16 mouse cellular contexts compared by ENCODE assay signal in the genomic region with DNA sequence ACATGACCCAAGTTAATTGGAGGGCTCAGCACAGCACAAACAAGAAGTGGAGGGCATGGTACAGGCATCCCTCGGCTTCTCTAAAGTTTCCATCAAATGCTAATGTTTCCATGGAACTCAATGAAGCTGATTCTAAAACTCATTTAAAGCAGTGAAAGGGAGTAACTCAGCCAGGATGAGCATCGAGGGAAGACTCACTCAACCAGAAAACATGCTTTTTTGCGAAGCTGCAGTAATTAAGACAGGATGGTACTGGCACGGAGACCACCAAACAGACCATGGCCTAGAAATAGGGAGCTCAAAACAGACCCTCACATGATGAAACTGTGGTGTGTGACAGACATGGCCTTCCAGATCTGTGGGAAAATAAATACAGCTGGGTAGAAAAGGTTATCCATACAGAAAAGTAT.
DNase-seq lines count a peak whose midpoint lies in the region; ATAC-seq and TF ChIP-seq lines count a peak whose summit lies in the region.
"Had no signal": no experiment of that assay in that cellular context is flagged by ENCODE, and none has a peak within 500 bp of the region (broad histone marks: within the 10 kb centered on the region; RNA-seq: fewer than 3 reads in every experiment).

No protein-coding gene starts in this region.

- DNase-seq in heart, adult 11 months = peak; percentile 37
- no peak for DNase-seq in heart, adult 2 months
- DNase-seq in brain, embryonic 14.5 days (ENCODE audit: low read depth) = peak; percentile 90
- DNase-seq in fibroblast of lung, adult 2 months (ENCODE audit: low read depth) = peak; percentile 13
- DNase-seq in spleen, postnatal 4 days (ENCODE audit: low spot score in 2 of 2) = no peak
- DNase-seq in yolk sac, embryonic 10.5 days (ENCODE audit: low spot score) = no peak
- DNase-seq: cerebellum, adult 8-10 months; gastrocnemius, adult 2 months; heart, adult 18-20 months; kidney, adult 11 months; thymus, postnatal 4 days had no signal

- no peak overlapping the region for H3K9ac ChIP-seq in heart, adult 2 months (ENCODE audit: low read depth, low read length)
- H3K9ac ChIP-seq in limb, embryonic 12.5 days (replicated peaks) = no peak overlapping the region
- H3K9ac ChIP-seq: heart, embryonic 15.5 days; liver, embryonic 15.5 days had no signal

- H3K4me1 ChIP-seq in heart, adult 2 months (ENCODE audit: control insufficient read depth, insufficient read depth, low read length) = no peaks in the 10 kb centered on the region
- H3K4me1 ChIP-seq in limb, embryonic 12.5 days (replicated peaks) = peaks cover 12% of the 10 kb centered on the region
- H3K4me1 ChIP-seq: liver, embryonic 15.5 days had no signal

- no peak overlapping the region for H3K4me3 ChIP-seq in heart, adult 2 months
- H3K4me3 ChIP-seq in limb, embryonic 12.5 days (replicated peaks) = no peak overlapping the region
- H3K4me3 ChIP-seq: gastrocnemius, adult 2 months; heart, embryonic 15.5 days; liver, embryonic 15.5 days had no signal

- no peak for ATAC-seq in limb, embryonic 12.5 days (ENCODE audit: insufficient number of reproducible peaks, insufficient read depth, low FRiP score, low TSS enrichment, low read depth)

- H3K27ac ChIP-seq in heart, adult 2 months = no peak overlapping the region
- H3K27ac ChIP-seq in limb, embryonic 12.5 days = 0 out of 2 replicates have a peak overlapping the region, but pooled peaks have one; percentile 17
- H3K27ac ChIP-seq: gastrocnemius, adult 2 months; heart, embryonic 15.5 days; liver, embryonic 15.5 days; macrophage had no signal

- TF ChIP-seq EP300 in heart, adult 2 months (IDR thresholded peaks at IDR 0.05; ENCODE audit: insufficient read depth, low read depth, low read length) = no peak

- no peak for TF ChIP-seq POLR2A in heart, adult 2 months (IDR thresholded peaks at IDR 0.05; ENCODE audit: insufficient read depth, low read depth, low read length)
- no peak for TF ChIP-seq POLR2A in brain, embryonic 14.5 days (IDR thresholded peaks at IDR 0.05; ENCODE audit: borderline replicate concordance, extremely low read depth, insufficient read depth, insufficient read length, poor library complexity, severe bottlenecking)

- no peaks in the 10 kb centered on the region for H3K36me3 ChIP-seq in heart, adult 2 months (ENCODE audit: control insufficient read depth, insufficient read depth, low read length)
- no peaks in the 10 kb centered on the region for H3K36me3 ChIP-seq in limb, embryonic 12.5 days
- H3K36me3 ChIP-seq: heart, embryonic 15.5 days; liver, embryonic 15.5 days had no signal

- H3K27me3 ChIP-seq in heart, adult 2 months (ENCODE audit: control insufficient read depth, insufficient read depth, low read length) = no peaks in the 10 kb centered on the region
- H3K27me3 ChIP-seq in limb, embryonic 12.5 days = no peaks in the 10 kb centered on the region
- H3K27me3 ChIP-seq: heart, embryonic 15.5 days; liver, embryonic 15.5 days had no signal

- intact Hi-C loops in heart, adult 2 months (cut with DNase I) = no loop called here

- H3K4me2 ChIP-seq in limb, embryonic 12.5 days = no peak overlapping the region
- H3K4me2 ChIP-seq: heart, embryonic 15.5 days; liver, embryonic 15.5 days; midbrain, embryonic 11.5 days had no signal

- WGBS in heart, adult 2 months = 83% methylated on average over 4 of the region's 4 CpGs
- WGBS in limb, embryonic 12.5 days = 73% methylated on average over 4 of the region's 4 CpGs

- no peak for TF ChIP-seq CTCF in heart, adult 2 months (IDR thresholded peaks at IDR 0.05)
- no peak for TF ChIP-seq CTCF in brain, embryonic 14.5 days (IDR thresholded peaks at IDR 0.05; ENCODE audit: borderline replicate concordance, extremely low read depth, insufficient read depth, insufficient read length)

- H3K79me2 ChIP-seq in heart, adult 2 months (replicated peaks; ENCODE audit: control insufficient read depth, insufficient read depth, low read length) = no peaks in the 10 kb centered on the region

- no peaks in the 10 kb centered on the region for H3K9me3 ChIP-seq in limb, embryonic 12.5 days
- H3K9me3 ChIP-seq: heart, embryonic 15.5 days; liver, embryonic 15.5 days had no signal

Comparison
In these comparisons a context has a peak if more than half of its experiments do, and no peak if none do; other contexts are left out.
1. DNase-seq: peak in heart, adult 11 months (single experiment), brain, embryonic 14.5 days (single experiment) and fibroblast of lung, adult 2 months (single experiment); none in heart, adult 2 months (0 of 2), spleen, postnatal 4 days (0 of 2) and yolk sac, embryonic 10.5 days (single experiment).